Mouse (Mus musculus): ENCODE measurements around the gene Gm16181. TPM values are rescaled to one million over a fixed set of nuclear protein-coding genes. Genes with fewer than 3 reads are reported as not detected.
"Not testable (repeated sequence)": the region's sequence is repeated elsewhere in the genome, so short reads cannot be mapped to it uniquely, and the experiment has no call there.

The Gm16181 gene
- polyA plus RNA-seq, 1 experiment from 2014 or later, result 0.38 TPM

DNA sequence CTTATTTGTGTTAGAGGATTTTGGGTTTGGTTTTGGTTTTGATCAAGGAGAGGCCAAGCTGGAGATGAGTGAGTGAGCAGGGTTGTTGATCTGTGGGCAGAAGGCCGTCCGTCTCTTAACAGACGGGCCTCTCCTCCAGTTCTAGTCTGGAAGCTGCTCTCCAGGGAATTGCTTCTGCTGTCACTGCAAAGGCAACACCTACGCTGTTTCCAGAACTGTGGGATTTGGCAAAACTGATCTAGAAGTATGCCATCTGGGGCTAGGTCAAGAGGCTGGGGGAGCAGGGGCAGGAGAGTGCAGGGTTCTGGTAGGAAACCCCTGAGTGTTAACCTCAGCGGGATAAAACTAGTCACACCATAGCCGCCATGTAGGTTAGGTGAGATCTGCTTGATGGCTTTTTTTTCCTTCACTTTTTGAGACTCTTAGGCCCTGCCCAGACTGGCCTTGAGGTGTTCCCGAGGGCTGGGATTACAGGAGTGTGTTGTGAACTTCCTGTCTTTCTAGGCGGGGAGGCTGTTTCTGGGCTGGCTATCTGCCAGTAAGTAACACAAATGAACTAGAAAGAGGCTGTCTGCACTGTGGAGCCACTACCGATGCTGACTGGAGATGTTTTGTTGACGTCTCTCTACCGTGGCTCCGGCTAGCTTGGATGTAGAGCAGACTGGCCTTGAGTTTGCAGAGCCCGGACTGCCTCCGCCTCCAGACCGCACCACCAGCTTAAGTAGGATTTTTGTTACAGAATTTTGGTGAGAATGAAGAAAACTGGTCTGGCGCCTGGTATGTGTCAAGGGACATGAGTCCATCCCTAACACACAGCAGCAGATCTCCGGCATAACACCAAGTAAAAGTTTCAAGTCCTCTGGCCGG, 12.7 kb downstream of the Gm16181 start, which contains the start of gene Atp6v1g2:
TSS of gene Atp6v1g2 (plus strand) at position 547 of the 867 bp plus-strand sequence.
- H3K4me2 ChIP-seq (ENCODE audit: low read length), result peak within 1 kb of the TSS; percentile 97
- H3K36me3 ChIP-seq (ENCODE audit: control insufficient read depth, insufficient read depth, low read length), result peaks cover 11% of the 10 kb centered on the region
- H3K9me3 ChIP-seq (replicated peaks; ENCODE audit: control insufficient read depth, low read length, poor library complexity, severe bottlenecking), result no peaks in the 10 kb centered on the region
- WGBS, result 76% methylated on average over 18 of the region's 18 CpGs
- H3K4me3 ChIP-seq (ENCODE audit: low read depth, low read length), result no peak within 1 kb of the TSS
- H3K27me3 ChIP-seq (ENCODE audit: control insufficient read depth, insufficient read depth, low read depth, low read length), result no peaks in the 10 kb centered on the region
- no peak for ATAC-seq
- H3K27ac ChIP-seq (ENCODE audit: low read length), result no peak within 1 kb of the TSS
- H3K4me1 ChIP-seq (ENCODE audit: control insufficient read depth, insufficient read depth, low read length), result peaks cover 22% of the 10 kb centered on the region
- no peak within 1 kb of the TSS for H3K9ac ChIP-seq (ENCODE audit: low read depth, low read length)

DNA sequence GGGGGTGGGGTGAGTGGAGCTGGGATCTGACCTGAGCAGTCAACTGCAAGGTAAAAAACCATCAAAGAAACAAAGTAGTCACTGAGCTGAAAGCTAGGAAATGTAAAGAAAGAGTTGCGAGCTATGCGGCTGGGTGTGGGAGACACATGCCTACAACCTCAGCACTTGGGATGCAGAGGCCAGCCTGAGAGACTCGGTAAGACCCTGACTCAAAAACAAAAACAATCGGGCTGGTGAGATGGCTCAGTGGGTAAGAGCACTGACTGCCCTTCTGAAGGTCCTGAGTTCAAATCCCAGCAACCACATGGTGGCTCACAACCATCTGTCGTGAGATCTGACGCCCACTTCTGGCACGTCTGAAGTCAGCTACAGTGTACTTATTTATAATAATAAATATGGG, 13.5 kb downstream of the Gm16181 start:
- H3K9ac ChIP-seq (ENCODE audit: low read depth, low read length); H3K27ac ChIP-seq (ENCODE audit: low read length); H3K4me3 ChIP-seq (ENCODE audit: low read depth, low read length); H3K4me2 ChIP-seq (ENCODE audit: low read length); H3K27me3 ChIP-seq (ENCODE audit: control insufficient read depth, insufficient read depth, low read depth, low read length); ATAC-seq; H3K9me3 ChIP-seq (replicated peaks; ENCODE audit: control insufficient read depth, low read length, poor library complexity, severe bottlenecking): not testable (repeated sequence)
- peaks cover 11% of the 10 kb centered on the region for H3K36me3 ChIP-seq (ENCODE audit: control insufficient read depth, insufficient read depth, low read length)
- peaks cover 22% of the 10 kb centered on the region for H3K4me1 ChIP-seq (ENCODE audit: control insufficient read depth, insufficient read depth, low read length)
- 89% methylated on average over 7 of the region's 7 CpGs for WGBS

- H3K27ac ChIP-seq (ENCODE audit: low read length), result peak overlapping the region; percentile 95
- peak overlapping the region; percentile 97 for H3K4me2 ChIP-seq (ENCODE audit: low read length)
- H3K36me3 ChIP-seq (ENCODE audit: control insufficient read depth, insufficient read depth, low read length), result peaks cover 3% of the 10 kb centered on the region
- H3K4me1 ChIP-seq (ENCODE audit: control insufficient read depth, insufficient read depth, low read length), result peaks cover 22% of the 10 kb centered on the region
- ATAC-seq, result no peak
- 5% methylated on average over 30 of the region's 31 CpGs for WGBS
- peak overlapping the region; percentile 84 for H3K9ac ChIP-seq (ENCODE audit: low read depth, low read length)
- H3K4me3 ChIP-seq (ENCODE audit: low read depth, low read length), result peak overlapping the region; percentile 47
- H3K9me3 ChIP-seq (replicated peaks; ENCODE audit: control insufficient read depth, low read length, poor library complexity, severe bottlenecking), result no peaks in the 10 kb centered on the region
- H3K27me3 ChIP-seq (ENCODE audit: control insufficient read depth, insufficient read depth, low read depth, low read length), result no peaks in the 10 kb centered on the region
These were observed 14.3 kb downstream of the Gm16181 start for GRCm38 (mm10) chr17:35234903-35235302.

GRCm38 (mm10) chr17:35235614-35236389, 15.2 kb downstream of the Gm16181 start, which contains the start of gene Nfkbil1:
TSS of gene Nfkbil1 (minus strand) at chr17:35235792.
- peak within 1 kb of the TSS; percentile 97 for H3K4me2 ChIP-seq (ENCODE audit: low read length)
- H3K9me3 ChIP-seq (replicated peaks; ENCODE audit: control insufficient read depth, low read length, poor library complexity, severe bottlenecking), result no peaks in the 10 kb centered on the region
- WGBS, result under 1% methylated on average over 35 of the region's 35 CpGs
- H3K36me3 ChIP-seq (ENCODE audit: control insufficient read depth, insufficient read depth, low read length), result peaks cover 3% of the 10 kb centered on the region
- H3K9ac ChIP-seq (ENCODE audit: low read depth, low read length), result peak within 1 kb of the TSS; percentile 84
- no peaks in the 10 kb centered on the region for H3K27me3 ChIP-seq (ENCODE audit: control insufficient read depth, insufficient read depth, low read depth, low read length)
- peaks cover 31% of the 10 kb centered on the region for H3K4me1 ChIP-seq (ENCODE audit: control insufficient read depth, insufficient read depth, low read length)
- H3K27ac ChIP-seq (ENCODE audit: low read length), result peak within 1 kb of the TSS; percentile 95
- ATAC-seq, result peak; percentile 86
- H3K4me3 ChIP-seq (ENCODE audit: low read depth, low read length), result peak within 1 kb of the TSS; percentile 47

DNA sequence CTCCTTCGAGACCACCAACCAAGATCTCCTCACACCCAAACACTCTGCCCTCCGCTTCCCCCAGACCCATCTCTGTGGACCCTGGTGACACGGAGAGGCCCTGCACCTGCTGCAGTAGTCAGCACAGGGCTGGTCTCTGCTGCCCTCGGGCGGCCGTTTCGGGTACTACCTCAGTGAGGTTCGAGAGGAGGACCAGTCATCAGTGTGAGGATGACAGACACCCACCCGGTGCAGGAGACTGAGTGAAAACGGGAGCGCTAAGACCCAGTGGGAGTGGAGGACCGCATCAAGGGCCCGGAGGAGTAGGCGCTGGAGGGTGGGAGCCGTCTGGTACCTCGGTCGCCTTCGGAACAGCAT, 15.7 kb downstream of the Gm16181 start:
- H3K36me3 ChIP-seq (ENCODE audit: control insufficient read depth, insufficient read depth, low read length), result peaks cover 3% of the 10 kb centered on the region
- peak overlapping the region; percentile 97 for H3K4me2 ChIP-seq (ENCODE audit: low read length)
- WGBS, result under 1% methylated on average over 18 of the region's 18 CpGs
- no peaks in the 10 kb centered on the region for H3K9me3 ChIP-seq (replicated peaks; ENCODE audit: control insufficient read depth, low read length, poor library complexity, severe bottlenecking)
- H3K27ac ChIP-seq (ENCODE audit: low read length), result peak overlapping the region; percentile 95
- peak overlapping the region; percentile 84 for H3K9ac ChIP-seq (ENCODE audit: low read depth, low read length)
- ATAC-seq, result peak; percentile 86
- peak overlapping the region; percentile 47 for H3K4me3 ChIP-seq (ENCODE audit: low read depth, low read length)
- peaks cover 33% of the 10 kb centered on the region for H3K4me1 ChIP-seq (ENCODE audit: control insufficient read depth, insufficient read depth, low read length)
- H3K27me3 ChIP-seq (ENCODE audit: control insufficient read depth, insufficient read depth, low read depth, low read length), result no peaks in the 10 kb centered on the region

DNA sequence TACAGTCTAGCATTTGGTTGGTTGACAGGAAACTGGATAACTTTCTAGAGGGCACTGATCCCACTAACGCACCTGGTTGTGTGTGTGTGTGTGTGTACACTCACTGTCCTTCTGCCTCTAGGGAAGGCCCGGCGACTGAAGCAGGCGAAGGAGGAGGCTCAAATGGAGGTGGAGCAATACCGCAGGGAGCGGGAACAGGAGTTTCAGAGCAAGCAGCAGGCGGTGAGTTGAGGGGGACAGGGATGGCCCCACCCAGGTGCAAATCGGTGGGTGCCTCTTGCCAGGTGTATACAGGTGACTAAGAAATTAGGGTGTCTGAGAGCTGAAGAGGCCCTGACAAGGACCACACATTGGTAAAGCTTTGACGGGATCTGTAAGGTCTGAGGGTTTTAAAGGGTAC, 16.4 kb downstream of the Gm16181 start:
- Histone ChIP-seq H3K4me3 (ENCODE audit: low read depth, low read length) (peak overlapping the region; percentile 47), H3K27me3 (ENCODE audit: control insufficient read depth, insufficient read depth, low read depth, low read length) (no peaks in the 10 kb centered on the region), H3K9me3 (replicated peaks; ENCODE audit: control insufficient read depth, low read length, poor library complexity, severe bottlenecking) (no peaks in the 10 kb centered on the region), H3K9ac (ENCODE audit: low read depth, low read length) (peak overlapping the region; percentile 84), H3K27ac (ENCODE audit: low read length) (peak overlapping the region; percentile 95), H3K4me1 (ENCODE audit: control insufficient read depth, insufficient read depth, low read length) (peaks cover 33% of the 10 kb centered on the region), H3K4me2 (ENCODE audit: low read length) (peak overlapping the region; percentile 97), H3K36me3 (ENCODE audit: control insufficient read depth, insufficient read depth, low read length) (peaks cover 3% of the 10 kb centered on the region; the same call in 1 of the 2 replicates)
- no peak for ATAC-seq
- 82% methylated on average over 9 of the region's 9 CpGs for WGBS

DNA sequence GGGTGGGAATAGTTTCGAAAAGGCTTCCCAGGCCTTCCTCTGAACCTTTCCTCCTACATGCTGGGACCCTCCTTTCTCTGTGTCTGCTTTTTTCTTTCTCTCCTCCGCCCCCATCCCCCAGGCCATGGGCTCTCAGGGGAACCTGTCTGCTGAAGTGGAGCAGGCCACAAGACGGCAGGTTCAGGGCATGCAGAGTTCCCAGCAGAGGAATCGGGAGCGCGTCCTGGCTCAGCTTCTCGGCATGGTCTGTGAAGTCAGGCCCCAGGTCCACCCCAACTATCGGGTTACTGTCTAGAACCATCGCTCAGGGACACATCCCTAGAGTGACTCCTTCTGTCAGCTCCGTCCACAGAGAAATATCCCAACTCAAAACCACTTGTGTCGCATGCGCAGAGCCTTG, 16.9 kb downstream of the Gm16181 start:
- no peaks in the 10 kb centered on the region for H3K9me3 ChIP-seq (replicated peaks; ENCODE audit: control insufficient read depth, low read length, poor library complexity, severe bottlenecking)
- H3K27ac ChIP-seq (ENCODE audit: low read length), result no peak overlapping the region
- peak overlapping the region; percentile 47 for H3K4me3 ChIP-seq (ENCODE audit: low read depth, low read length)
- H3K36me3 ChIP-seq (ENCODE audit: control insufficient read depth, insufficient read depth, low read length), result peaks cover under 1% of the 10 kb centered on the region; the same call in 1 of the 2 replicates
- no peak for ATAC-seq
- H3K4me2 ChIP-seq (ENCODE audit: low read length), result peak overlapping the region; percentile 97
- H3K9ac ChIP-seq (ENCODE audit: low read depth, low read length), result no peak overlapping the region
- peaks cover 33% of the 10 kb centered on the region for H3K4me1 ChIP-seq (ENCODE audit: control insufficient read depth, insufficient read depth, low read length)
- WGBS, result 86% methylated on average over 12 of the region's 12 CpGs
- no peaks in the 10 kb centered on the region for H3K27me3 ChIP-seq (ENCODE audit: control insufficient read depth, insufficient read depth, low read depth, low read length)

GRCm38 (mm10) chr17:35239700-35240099, 19.1 kb downstream of the Gm16181 start:
- Histone ChIP-seq H3K4me2 (ENCODE audit: low read length) (no peak overlapping the region), H3K27me3 (ENCODE audit: control insufficient read depth, insufficient read depth, low read depth, low read length) (no peaks in the 10 kb centered on the region), H3K9me3 (replicated peaks; ENCODE audit: control insufficient read depth, low read length, poor library complexity, severe bottlenecking) (no peaks in the 10 kb centered on the region), H3K4me1 (ENCODE audit: control insufficient read depth, insufficient read depth, low read length) (peaks cover 38% of the 10 kb centered on the region), H3K9ac (ENCODE audit: low read depth, low read length) (no peak overlapping the region), H3K27ac (ENCODE audit: low read length) (no peak overlapping the region), H3K4me3 (ENCODE audit: low read depth, low read length) (no peak overlapping the region), H3K36me3 (ENCODE audit: control insufficient read depth, insufficient read depth, low read length) (peaks cover 9% of the 10 kb centered on the region)
- no peak for ATAC-seq
- WGBS, result 86% methylated on average over 5 of the region's 5 CpGs

Measured in midbrain, embryonic 16.5 days (tissue).